Mouse (Mus musculus) R1 (cell line): ENCODE measurements around the gene Ifi47.
A peak's percentile ranks its signal among the peaks of the same experiment; 100 is the strongest.

Experiments
- DNase-seq: peaks from one replicate; pipeline ENCODE4 v3.0.0-alpha.2; 2018; ENCODE audit warnings: low read depth, low spot score

The Ifi47 gene

DNA sequence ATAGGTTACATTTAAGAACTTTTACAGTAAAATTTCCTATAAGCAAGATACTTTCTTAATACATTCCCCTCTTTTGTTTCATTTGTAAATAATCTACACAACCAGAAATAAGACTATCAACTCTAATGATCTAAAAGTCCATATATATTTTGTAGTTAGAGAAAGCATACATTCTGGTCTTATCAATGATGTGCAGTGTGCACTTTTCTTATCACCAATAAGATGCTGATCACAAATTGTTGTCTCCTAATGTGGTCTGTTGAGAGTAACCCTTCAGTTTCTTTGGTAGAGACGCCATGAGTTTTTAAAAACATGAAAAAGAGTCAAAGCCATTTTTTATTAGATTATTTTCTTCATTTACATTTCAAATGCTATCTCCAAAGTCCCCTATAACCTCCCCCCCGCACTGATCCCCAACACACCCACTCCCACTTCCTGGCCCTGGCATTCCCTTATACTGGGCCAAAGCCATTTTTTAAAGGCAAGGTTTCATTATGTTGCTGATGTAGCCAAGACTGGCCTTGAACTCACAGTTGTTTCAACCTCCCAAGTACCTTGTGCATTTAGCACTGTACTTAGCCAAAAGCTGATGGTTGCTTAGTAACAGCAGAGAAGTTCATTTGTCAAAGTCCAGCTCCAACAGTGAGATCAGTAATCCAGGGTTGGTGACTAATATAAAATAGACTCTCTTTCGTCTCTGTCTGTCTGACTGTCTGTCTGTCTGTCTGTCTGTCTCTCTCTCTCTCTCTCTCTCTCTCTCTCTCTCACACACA lies 13.5 kb downstream of the Ifi47 start:
- DNase-seq = peak; percentile 69

DNA sequence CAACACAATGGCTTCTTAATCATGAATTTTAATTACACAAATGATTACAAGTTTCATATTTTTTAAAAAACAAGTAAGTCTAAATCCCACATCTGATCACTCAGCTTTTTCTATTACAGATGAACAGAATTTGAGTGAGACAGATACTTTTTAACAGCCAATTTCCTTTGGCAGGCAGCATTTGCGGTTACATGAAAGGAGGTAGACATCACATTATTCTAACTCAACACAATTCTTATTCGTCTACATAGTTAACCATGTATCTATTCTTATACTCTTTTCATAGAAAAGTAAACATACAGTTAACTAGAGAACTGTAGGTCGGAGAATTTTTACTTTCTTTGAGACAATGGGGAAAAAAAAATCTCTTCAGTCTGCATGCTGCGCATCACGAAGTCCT lies 14.2 kb downstream of the Ifi47 start:
- DNase-seq = no peak

DNA sequence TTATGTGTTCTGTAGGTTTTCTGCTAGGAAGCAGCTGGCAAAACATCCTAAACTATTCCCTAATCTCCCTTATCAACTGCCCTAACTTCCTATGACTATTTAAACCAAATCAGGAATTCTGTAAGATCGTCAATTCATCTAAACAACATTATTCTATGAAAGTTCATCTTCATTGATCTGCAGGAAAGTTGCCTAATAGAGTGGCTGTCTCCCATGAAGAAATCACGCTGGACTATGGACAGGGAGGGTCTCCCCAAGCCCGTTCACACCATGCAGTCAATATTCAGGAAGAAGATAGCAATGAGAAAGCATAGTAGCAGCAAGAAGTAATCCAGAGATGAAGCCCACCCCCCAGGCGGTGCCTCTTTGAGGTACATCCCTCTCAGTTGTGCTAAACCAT lies 14.8 kb downstream of the Ifi47 start:
- no peak for DNase-seq

GRCm38 (mm10) chr11:49092053-49092586 lies 15.7 kb downstream of the Ifi47 start:
- no peak for DNase-seq

DNA sequence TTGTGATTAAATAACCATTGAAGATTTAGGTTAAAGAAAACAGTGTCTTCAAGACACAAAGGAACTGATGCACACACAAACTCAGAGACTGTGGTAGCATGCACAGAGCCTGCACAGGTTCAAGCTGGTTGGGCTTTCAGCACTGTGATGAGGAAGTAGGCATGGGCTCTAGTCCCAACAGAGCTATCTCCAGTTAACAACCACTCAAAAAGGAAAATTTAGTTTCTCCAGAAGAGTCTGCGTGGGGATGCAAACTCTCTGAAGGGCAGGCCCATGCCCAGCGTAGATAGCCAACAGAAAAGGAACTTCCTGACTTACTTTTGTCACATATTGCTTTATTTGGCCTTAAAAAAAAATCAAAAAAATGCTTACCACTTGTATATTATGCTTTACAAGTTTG lies 16.4 kb downstream of the Ifi47 start:
- no peak for DNase-seq

DNA sequence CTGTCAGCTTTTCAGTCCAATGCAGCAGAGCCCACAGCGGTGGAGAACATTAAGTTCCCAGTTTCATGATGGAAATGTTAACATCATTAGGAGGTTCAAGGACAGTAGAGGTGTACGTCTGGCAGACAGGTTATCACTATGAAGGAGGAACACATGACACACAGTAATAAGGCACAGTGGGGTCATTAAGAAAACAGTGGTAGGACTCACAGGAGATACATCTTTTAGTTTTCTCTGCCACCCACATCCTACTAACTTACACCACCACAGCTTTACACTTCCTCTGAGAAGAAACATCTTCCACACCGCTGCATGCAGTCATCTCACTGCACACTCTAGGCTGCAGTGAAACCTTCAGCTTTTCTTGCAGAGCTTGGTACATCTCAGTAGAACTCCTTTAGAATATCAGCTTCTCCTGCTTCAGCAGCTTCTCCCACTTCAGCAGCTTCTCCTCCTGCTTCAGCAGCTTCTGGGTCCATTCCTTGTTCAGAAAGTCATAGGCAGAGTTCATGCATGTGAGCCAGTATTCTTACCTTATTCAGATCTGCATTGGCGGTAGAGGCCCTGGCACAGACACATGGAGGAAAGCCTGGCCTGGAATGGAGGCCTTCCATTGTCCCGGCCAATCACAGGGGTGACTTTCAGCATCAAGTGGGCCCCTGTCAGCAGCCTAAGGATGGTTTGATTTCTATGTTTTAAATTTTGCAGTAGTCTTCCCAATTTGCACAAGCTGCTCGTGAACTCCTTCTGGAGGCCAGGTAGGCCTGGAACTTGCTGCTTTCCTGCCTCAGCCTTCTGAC lies 17.7 kb downstream of the Ifi47 start:
- no peak for DNase-seq

GRCm38 (mm10) chr11:49095367-49095766 lies 19.0 kb downstream of the Ifi47 start:
- DNase-seq = no peak

- peak; percentile 16 for DNase-seq
These were observed 24.0 kb downstream of the Ifi47 start for GRCm38 (mm10) chr11:49100409-49100808.

GRCm38 (mm10) chr11:49101500-49101899 lies 25.1 kb downstream of the Ifi47 start:
- DNase-seq = peak; percentile 14

GRCm38 (mm10) chr11:49103047-49103693 lies 26.8 kb downstream of the Ifi47 start:
- DNase-seq = peak; percentile 85

DNA sequence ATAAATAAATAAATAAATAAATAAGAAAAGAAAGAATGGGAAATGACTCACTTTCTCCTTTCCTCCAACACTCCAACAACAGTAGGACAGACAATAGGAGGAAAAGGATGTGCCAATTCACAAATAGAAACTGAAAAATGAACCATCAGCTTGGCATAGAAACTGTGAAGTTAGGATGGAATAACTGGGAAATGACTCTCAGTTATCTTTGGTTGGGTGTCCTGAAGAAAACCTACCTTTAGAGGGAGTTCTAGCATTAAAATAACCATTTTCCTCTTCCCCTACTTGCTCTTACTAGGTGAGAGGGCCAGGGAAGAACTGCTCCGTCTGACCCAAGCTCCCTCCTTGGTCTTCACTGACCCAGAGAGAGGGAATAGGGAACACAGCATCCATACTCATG lies 29.4 kb downstream of the Ifi47 start:
- DNase-seq = no peak

DNA sequence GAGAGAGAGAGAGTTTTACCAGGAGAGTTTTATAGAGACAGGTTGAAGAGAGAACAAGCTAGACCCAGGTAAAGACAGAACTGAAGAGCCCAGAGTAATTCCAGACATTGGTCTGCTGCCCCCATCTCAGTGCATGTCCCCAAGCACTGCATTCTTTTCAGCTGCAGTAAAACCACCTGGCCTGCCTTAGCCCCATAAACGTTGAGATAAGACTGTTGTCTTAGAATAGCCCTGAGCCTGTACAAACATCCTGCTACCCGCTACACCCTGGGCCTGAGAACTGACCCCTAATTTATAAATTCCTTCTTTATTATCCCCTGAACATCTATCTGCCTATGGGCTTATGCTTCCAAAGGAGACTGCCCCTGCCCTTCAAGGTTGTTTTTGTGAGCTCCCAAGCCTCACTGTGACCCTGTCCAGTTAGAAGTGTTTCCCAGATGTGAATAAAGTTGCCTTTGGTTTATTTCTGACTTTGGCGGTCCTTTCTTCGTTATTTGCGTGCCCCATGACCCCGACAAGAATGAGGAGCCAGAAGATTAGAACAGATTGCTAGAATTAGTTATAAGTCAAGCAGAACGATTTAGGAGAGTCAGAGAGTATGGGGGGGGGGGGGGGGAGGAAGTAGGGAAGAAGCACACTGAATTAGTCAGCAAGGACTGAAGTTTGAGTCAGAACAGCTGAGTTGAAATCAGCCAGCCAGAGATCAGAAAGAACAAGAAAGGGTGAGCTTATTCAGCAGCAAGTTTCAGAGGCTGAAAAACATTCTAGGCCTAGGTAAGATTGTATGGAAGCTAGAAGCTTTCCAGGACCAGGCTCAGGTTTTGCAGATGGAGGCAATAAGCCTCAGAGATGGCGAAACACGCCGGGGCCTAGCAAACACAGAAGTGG lies 31.5 kb downstream of the Ifi47 start:
- DNase-seq = no peak

DNA sequence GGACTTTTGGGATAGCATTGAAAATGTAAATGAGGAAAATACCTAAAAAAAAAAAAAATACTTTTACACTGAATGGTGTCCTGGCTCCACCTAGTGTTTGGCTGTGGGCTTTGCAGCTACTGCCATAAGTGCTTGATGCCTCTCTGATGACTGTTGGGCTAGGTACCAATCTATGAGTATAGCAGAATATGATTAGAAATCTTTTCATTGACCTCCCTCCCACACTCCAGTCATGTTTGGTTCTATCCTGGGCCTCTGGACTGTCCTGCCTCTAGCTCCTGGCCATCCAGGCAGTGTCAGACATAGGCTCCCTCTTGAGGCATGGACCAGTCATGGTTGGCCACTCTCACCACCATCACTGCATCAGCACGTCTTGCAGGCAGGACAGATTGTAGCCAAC lies 32.4 kb downstream of the Ifi47 start:
- DNase-seq = peak; percentile 24

DNA sequence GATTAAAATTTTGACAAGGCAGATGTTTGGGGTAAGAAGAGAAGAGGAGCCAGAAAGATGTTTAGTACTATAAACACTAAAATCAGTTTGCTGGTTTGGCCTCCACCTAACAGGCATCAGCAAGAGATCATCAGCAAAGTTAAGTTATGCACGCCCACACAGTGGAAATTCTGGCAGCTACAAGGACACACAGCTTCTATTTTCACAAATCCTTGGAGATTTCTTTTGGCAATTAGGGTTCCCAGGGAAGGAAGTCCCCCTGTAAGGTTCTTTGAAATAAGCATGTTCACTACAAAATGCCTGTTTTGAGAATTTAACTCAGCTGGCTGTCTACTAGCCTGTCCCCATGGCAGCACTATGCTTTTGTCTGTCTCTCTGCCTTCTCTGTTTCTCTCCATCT lies 34.6 kb downstream of the Ifi47 start:
- no peak for DNase-seq

DNA sequence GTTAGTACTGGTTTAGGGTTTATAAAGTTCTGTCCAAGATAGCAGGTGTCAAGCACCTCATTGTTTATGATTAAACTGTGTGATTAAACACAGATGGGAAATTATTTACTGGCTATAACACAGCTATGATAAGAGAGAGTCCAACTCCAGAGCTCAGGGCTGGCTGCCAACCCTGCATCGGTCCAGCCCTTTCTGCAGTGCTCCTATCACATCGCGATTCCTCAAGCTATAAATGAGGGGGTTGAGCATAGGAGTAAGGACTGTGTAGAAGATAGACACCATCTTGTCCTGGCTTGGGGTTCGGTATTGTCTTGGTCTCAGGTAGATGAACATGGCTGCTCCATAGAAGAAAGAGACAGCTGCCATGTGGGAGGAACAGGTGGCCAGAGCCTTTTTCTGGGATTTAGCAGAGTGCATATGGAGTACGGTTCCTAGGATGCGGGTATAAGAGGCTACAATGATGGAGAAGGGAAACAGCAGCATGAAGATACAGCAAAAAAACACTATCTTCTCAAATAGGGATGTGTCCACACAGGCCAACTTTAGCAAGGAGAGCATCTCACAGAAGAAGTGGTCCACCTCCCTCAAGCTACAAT lies 36.3 kb downstream of the Ifi47 start:
- DNase-seq = no peak

DNA sequence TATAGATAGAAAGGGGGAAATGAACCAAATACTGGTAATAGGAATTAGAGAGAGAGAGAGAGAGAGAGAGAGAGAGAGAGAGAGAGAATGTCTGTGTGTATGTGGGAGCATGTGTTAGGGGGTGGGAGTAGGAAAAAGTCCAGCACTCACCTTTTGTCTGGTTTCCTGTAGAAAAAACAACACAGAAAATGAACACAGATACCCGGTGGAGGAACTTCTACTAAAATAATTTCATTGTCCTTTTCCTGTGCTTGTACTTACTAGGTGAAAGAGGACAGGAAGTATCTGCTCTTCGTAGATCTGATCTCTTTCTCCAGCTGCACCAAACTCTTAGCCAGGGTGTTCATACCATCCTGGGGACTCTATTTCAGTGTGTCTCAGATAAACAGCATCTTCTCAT lies 37.8 kb downstream of the Ifi47 start:
- DNase-seq = no peak

DNA sequence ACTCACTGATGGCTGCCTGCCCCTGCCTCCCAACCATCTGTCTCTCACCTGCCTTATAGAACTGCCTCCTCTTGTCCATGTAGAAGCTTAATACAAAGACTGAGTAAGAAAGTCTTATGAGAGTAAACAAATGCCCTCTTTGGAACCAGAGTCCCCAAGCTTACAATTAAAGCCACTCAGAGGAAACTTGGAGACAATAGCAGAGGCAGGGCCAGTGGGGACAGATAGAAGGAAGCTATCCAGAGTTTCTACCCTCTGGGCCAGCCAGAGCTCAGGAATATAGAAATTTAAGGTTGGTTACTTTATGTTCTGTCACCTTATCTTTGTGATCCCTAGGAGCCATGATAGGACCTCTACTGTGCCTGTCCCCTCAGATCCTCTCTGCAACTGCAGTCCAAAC lies 38.4 kb downstream of the Ifi47 start, which contains the start of gene Olfr1396:
Olfr1396 (minus strand) TSS at position 101 of the 400 bp plus-strand sequence.
- no peak for DNase-seq

- no peak for DNase-seq
These were observed 43.2 kb downstream of the Ifi47 start for GRCm38 (mm10) chr11:49119635-49120034.

- peak; percentile 43 for DNase-seq
These were observed 47.8 kb downstream of the Ifi47 start for GRCm38 (mm10) chr11:49124169-49124568.

DNA sequence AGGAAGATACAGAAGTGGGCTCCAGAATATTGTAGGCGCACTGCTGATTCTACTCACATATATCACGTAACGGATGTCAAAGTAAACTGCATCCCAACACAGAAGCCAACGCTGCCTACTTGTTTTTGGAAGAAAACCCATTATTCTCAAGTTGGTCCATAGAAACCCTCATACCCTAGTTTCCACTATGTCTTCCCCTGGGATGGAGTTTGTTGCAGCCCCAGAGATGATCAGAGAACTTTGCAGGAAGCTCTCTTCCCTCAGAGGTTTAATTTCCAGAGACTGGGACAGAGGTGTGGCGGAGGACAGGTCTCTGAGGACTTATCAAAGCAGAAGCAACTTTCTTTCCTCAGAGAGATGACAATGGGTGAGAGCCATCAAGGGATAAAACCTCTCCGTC lies 65.6 kb downstream of the Ifi47 start, which contains the start of gene Olfr1395:
Olfr1395 (plus strand) TSS at position 301 of the 400 bp plus-strand sequence.
- no peak for DNase-seq
